28 mouse cellular contexts compared by ENCODE assay signal in genomic region chr1:80715917-80716316, GRCm38 (mm10). TPM values are rescaled to one million over a fixed set of nuclear protein-coding genes. Genes with fewer than 3 reads are reported as not detected.
DNase-seq lines count a peak whose midpoint lies in the region; ATAC-seq and TF ChIP-seq lines count a peak whose summit lies in the region.
"Had no signal": no experiment of that assay in that cellular context is flagged by ENCODE, and none has a peak within 500 bp of the region (broad histone marks: within the 10 kb centered on the region; RNA-seq: fewer than 3 reads in every experiment).

No protein-coding gene starts in this region.

- no peaks in the 10 kb centered on the region for H3K27me3 ChIP-seq in lung, embryonic 14.5 days (ENCODE audit: insufficient read depth, low read length)
- H3K27me3 ChIP-seq: CH12.LX; embryonic facial prominence, embryonic 15.5 days; forebrain, embryonic 13.5 days; hindbrain, embryonic 15.5 days; liver, embryonic 13.5 days; midbrain, embryonic 15.5 days had no signal

- no peak for ATAC-seq in lung, embryonic 14.5 days (ENCODE audit: insufficient read depth)
- ATAC-seq in megakaryocyte progenitor cell, adult 5-6 weeks (replicated peaks; ENCODE audit: poor library complexity): peak; percentile 33
- ATAC-seq: forebrain, embryonic 13.5 days; inflammation-experienced regulatory T-cells, adult 6 months; midbrain, embryonic 15.5 days had no signal

- H3K9ac ChIP-seq in lung, embryonic 14.5 days: no peak overlapping the region
- H3K9ac ChIP-seq: embryonic facial prominence, embryonic 15.5 days; forebrain, embryonic 13.5 days; hindbrain, embryonic 15.5 days; liver, embryonic 13.5 days; midbrain, embryonic 15.5 days had no signal

- H3K36me3 ChIP-seq in lung, embryonic 14.5 days (ENCODE audit: insufficient read depth): no peaks in the 10 kb centered on the region
- H3K36me3 ChIP-seq: embryonic facial prominence, embryonic 10.5 days; embryonic facial prominence, embryonic 15.5 days; hindbrain, embryonic 10.5 days; hindbrain, embryonic 15.5 days; liver, embryonic 13.5 days; midbrain, embryonic 15.5 days had no signal

- H3K4me2 ChIP-seq in lung, embryonic 14.5 days: no peak overlapping the region
- H3K4me2 ChIP-seq: embryonic facial prominence, embryonic 15.5 days; forebrain, embryonic 13.5 days; hindbrain, embryonic 15.5 days; liver, embryonic 13.5 days; midbrain, embryonic 15.5 days had no signal

- no peaks in the 10 kb centered on the region for H3K9me3 ChIP-seq in lung, embryonic 14.5 days (ENCODE audit: low read depth, low read length)
- H3K9me3 ChIP-seq: embryonic facial prominence, embryonic 10.5 days; embryonic facial prominence, embryonic 15.5 days; forebrain, embryonic 13.5 days; hindbrain, embryonic 10.5 days; hindbrain, embryonic 15.5 days; liver, embryonic 13.5 days; midbrain, embryonic 15.5 days had no signal

- TF ChIP-seq POLR2A in lung, adult 2 months (IDR thresholded peaks at IDR 0.05; ENCODE audit: borderline replicate concordance, extremely low read depth, low read depth, low read length): no peak

- peak; percentile 37 for DNase-seq in lung, embryonic 14.5 days
- no peak for DNase-seq in lung, adult 2 months
- DNase-seq in 416B (ENCODE audit: low read depth): peak; percentile 82
- DNase-seq in brain, adult 2 months (ENCODE audit: low read depth, low spot score): peak; percentile 43
- no peak for DNase-seq in adrenal gland, postnatal 14 days
- no peak for DNase-seq in left cerebral cortex, adult 18-20 months (ENCODE audit: low spot score in 2 of 2)
- DNase-seq: adrenal gland, postnatal 10 days; cerebellum, adult 2 months; cerebellum, postnatal 14 days; gastrocnemius, postnatal 25 days; heart, postnatal 14 days; kidney, adult 11 months; kidney, postnatal 36 days; left cerebral cortex, postnatal 4 days; liver, embryonic 13.5 days; lung, postnatal 10 days; right cerebral cortex, postnatal 25 days; thymus, postnatal 25 days had no signal

- H3K4me3 ChIP-seq in lung, embryonic 14.5 days (ENCODE audit: low read depth, low read length): no peak overlapping the region
- H3K4me3 ChIP-seq in lung, adult 2 months (replicated peaks; ENCODE audit: extremely low read depth, low read depth, low read length): no peak overlapping the region
- H3K4me3 ChIP-seq: embryonic facial prominence, embryonic 10.5 days; embryonic facial prominence, embryonic 15.5 days; forebrain, embryonic 13.5 days; hindbrain, embryonic 10.5 days; hindbrain, embryonic 15.5 days; layer of hippocampus, adult 2 months; liver, embryonic 13.5 days; midbrain, embryonic 15.5 days had no signal

- WGBS in lung, embryonic 14.5 days: 46% methylated on average over 3 of the region's 3 CpGs
- WGBS in lung, adult 2 months: 47% methylated on average over 3 of the region's 3 CpGs

- H3K27ac ChIP-seq in lung, embryonic 14.5 days (ENCODE audit: low read depth): no peak overlapping the region
- H3K27ac ChIP-seq: embryonic facial prominence, embryonic 10.5 days; embryonic facial prominence, embryonic 15.5 days; forebrain, embryonic 13.5 days; hindbrain, embryonic 10.5 days; hindbrain, embryonic 15.5 days; layer of hippocampus, adult 2 months; liver, embryonic 13.5 days; midbrain, embryonic 15.5 days had no signal

- H3K4me1 ChIP-seq in lung, embryonic 14.5 days (ENCODE audit: insufficient read depth): peaks cover 7% of the 10 kb centered on the region
- peaks cover 3% of the 10 kb centered on the region; the same call in 1 of the 2 replicates for H3K4me1 ChIP-seq in lung, adult 2 months (ENCODE audit: control insufficient read depth, insufficient read depth, low read length)
- H3K4me1 ChIP-seq: embryonic facial prominence, embryonic 10.5 days; hindbrain, embryonic 10.5 days; liver, embryonic 13.5 days; midbrain, embryonic 15.5 days had no signal

- no peak for TF ChIP-seq CTCF in lung, embryonic 14.5 days (IDR thresholded peaks at IDR 0.05; ENCODE audit: low read depth)
- TF ChIP-seq CTCF in lung, adult 2 months (IDR thresholded peaks at IDR 0.05; ENCODE audit: insufficient read depth, low read length): no peak

RNA-seq across cellular contexts. Expression of gene Dock10, which starts 42.4 kb away (rescaled TPM):
- polyA plus RNA-seq in lung, embryonic 14.5 days (2014; fragmentation: Nextera tagmentation; extraction: Ambion mirVana): 4.9 and 5.7 TPM in 2 replicates
- polyA plus RNA-seq in lung, adult 2 months (2012; rRNA removed): 9.8 and 13.6 TPM in 2 replicates
- total RNA-seq in megakaryocyte progenitor cell, adult 5-6 weeks (2015): 127 and 144 TPM in 2 replicates
- 88.8 and 109 TPM in 2 replicates for total RNA-seq in megakaryocyte progenitor cell, adult 5-6 weeks (2017)
- total RNA-seq in adrenal gland, postnatal 14 days (2021): 22.5 and 31.7 TPM in 2 replicates
- total RNA-seq in left cerebral cortex, adult 18-20 months (2021): 10 to 100 TPM; 20.8 to 28.3 TPM

Comparison
In these comparisons a context has a peak if more than half of its experiments do, and no peak if none do; other contexts are left out.
1. DNase-seq: peak in lung, embryonic 14.5 days (single experiment), 416B (single experiment) and brain, adult 2 months (single experiment); none in lung, adult 2 months (single experiment), adrenal gland, postnatal 14 days (single experiment) and left cerebral cortex, adult 18-20 months (0 of 2).